Mouse (Mus musculus): ENCODE results near the gene Cd163.
"Not testable (repeated sequence)": the region's sequence is repeated elsewhere in the genome, so short reads cannot be mapped to it uniquely, and the experiment has no call there.

The Cd163 gene

DNA sequence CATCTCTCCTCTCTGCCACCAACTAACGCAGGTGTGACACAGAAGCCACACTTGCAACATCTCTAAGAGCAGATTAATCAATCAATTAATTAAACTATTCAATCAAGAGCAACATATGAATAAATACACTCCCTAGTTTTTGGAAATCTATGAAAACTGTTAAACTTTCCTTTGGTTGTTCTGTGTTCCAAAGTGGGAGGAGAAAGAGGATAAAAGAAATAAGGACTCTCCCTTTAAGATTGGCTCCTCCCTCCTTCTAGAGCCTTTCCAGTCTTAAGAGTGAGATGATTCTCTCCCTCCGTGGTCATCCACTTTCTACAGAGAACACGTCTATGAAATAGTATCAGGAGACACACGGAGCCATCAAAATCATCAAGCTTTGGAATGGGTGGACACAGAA lies at the start of gene Cd163:
TSS of gene Cd163 (plus strand) at position 301 of the 400 bp plus-strand sequence.
- DNase-seq (ENCODE audit: low spot score): no peak

DNA sequence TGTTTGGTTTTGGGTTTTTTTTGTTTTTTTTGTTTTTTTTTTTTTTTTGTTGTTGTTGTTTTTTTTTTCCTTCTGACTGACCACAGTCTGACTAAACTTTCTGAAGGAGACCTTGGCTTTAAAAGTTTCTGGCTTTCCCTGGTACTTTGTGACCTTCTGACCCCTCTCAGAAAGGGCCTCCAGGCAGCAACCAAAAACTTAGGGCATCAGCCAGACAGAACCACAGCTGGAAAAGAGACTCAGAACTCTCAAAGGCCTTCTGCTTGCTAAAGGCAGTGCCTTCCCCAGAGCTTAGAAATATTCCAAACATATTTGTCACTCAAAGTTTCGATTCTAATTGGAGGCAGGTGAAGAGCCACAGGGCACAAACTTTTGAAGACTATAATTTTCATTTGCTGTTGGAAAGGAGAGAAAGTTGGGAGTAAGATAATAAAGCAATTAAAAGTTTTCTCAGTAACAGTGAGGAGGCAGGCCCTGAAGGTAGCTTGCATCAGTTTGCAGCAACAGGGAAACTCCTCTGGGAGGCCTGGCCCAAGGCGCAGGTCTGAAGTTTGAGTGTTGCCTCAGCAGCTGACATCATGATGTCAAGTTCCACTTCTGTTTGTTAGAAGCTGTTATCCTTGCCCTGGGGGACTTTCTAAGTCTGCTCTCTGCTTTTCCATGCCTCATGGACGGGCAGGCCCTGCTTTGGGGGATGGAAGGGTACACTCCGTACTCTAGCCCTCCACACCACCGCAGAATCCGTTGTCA lies 48.6 kb upstream of the Cd163 start:
- no peak for DNase-seq (ENCODE audit: low spot score)

DNA sequence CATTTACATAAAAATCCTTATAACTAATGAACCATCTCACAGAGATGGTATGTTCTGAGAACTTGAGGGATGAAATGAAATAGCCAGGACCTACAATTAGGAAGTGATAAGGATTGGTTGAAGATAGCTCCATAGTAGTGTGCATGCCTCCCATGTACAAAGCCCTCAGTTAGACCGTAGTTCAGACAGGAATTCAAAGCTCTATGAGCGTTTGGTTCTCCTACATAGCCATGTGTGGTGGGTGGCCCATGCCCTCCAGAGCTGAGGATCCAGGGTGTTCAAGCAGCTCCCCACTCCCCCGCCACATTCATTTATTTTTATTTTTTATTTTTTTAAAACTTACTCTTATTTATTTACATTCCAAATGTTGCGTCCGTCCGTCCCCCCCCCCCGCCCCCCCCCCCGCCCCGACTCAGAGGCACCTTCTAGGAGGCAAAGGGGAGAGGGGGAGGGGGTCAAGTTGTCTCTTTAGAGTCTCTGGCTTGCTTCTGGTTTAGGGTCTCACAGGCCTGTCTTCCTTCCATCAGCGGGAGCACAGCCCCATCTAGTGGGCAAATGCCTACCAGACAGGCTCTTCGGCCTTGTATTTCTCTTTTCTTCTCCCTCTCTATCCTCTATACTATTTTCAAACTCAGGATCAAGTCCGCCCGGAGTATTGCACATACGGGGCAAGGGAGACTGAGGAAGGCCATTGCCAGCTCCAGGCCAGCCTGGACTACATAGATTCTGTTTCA lies 44.1 kb upstream of the Cd163 start:
- DNase-seq (ENCODE audit: low spot score): peak; percentile 38

DNA sequence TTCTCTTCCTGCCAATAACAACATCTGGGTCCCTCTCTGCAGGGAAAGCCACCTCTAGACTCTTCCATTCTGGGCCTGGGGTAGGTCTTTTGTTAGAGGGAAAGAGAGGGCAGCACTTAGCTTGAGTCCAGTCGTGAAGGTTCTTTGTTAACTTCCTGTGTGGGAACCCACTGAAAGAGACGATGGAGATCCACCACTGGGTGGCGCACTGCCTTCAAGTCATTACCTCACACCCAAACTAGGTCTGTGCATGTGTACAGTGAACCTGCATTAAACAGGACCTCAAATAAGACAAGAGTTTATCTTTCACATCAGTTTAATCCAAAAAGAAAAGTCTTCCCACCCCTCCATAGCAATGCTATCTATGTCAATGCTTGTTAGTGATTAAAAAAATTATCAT lies 41.8 kb upstream of the Cd163 start:
- peak; percentile 44 for DNase-seq (ENCODE audit: low spot score)

DNA sequence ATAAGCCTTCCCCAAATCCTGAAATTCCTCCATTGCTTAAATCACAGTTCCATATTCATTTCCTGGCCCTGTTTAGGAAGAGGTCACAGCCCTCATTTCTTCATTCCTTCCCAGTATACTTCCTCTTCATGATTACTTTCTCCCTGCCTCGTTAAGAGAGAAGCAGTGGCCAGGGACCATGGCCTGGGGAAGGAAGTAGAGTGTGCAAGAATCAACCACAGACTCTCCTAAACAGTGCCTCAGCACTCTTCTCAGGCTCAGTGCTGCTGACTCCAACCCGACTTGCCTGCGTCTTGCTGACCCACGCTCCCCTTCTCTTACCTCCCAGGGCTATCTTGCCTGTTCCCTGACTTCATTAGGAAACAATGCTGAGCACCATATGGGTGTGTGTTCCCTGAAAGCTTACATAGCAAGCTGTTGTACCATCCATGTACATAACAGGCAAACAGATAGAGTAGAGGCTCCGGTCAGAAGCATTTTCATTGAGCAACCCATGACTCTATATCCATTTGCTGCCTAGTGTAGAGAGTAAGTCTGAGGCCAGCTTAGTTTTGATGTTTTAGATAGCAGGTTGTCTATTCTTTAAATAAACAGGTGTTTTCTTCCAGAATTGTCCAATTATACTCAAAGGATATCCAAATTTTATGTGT lies 31.1 kb upstream of the Cd163 start:
- DNase-seq (ENCODE audit: low spot score): no peak

DNA sequence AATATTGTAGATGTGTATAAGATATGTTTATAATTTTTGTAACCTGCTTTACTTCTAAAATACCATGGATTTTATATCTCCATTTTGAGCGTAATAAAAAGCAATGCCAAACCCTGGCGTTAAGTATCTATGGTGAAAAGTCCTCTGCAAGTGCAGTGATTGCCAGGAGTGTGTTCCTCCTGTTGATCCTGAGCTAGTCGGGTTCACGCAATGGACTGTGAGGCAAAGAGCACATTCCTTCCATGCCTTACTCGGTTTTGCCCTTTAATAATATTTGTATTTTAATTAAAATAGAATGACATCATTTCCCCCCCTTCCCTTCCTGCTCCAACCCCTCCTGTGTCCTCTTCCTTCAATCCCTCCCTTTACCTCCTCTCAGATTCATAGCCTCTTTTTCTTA lies 26.8 kb upstream of the Cd163 start:
- DNase-seq (ENCODE audit: low spot score): no peak

DNA sequence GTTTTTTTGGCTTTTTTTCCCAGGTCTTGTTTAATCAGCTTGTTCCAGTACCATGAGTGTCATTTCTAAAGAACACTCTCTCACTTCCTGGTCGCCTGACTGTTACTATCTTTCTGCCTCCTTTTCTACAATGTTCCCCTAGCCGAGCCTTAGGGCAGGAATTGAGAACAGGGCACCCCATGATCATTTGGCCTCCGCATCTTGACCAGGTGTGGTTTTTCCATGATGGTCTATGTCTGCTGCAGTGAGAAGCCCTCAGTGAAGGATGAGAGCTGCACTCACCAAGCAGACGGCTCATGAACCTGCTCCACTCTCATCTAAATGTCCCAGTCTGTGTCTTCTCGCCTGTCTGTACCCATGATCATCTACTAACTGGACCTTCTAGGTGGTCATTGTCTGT lies 26.2 kb upstream of the Cd163 start:
- no peak for DNase-seq (ENCODE audit: low spot score)

DNA sequence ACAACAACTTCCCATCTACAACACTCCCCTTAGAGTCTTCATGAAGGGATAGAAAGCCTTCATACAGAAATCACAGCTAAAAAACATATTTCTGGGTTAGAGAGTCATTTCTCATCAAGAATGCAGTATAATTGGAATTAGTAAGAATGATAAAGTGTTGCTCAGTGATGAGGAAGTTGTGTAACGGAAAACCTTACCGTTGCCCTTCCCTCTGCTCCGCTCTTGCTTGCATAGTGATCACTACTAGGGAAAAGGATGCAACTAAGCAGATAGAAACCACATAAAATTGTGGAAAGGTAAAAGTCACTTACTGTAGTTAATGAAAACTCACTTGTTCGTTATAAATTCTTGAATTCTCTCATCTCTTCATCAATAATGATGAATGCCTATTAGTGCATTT lies 21.7 kb upstream of the Cd163 start:
- DNase-seq (ENCODE audit: low spot score): no peak

DNA sequence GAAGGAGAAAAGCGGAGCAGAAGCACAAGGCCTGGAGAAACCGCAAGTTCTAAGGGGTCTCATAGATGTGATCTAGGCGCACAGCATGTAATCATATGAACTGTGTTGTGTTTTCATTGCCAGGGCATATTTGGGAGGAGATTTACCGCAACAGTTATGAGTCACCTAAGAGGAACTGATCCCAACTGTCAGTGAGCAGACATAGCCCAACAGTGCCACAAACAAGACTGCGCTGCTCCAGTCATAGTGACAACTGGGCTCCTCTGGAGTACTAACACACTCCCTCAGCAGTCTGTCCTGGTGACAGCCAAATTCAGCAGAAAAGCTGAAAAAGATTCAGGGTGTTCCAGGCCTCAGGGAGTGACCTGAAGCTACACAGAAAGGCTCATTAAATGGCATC lies 7.1 kb upstream of the Cd163 start:
- not testable (repeated sequence) for DNase-seq (ENCODE audit: low spot score)

DNA sequence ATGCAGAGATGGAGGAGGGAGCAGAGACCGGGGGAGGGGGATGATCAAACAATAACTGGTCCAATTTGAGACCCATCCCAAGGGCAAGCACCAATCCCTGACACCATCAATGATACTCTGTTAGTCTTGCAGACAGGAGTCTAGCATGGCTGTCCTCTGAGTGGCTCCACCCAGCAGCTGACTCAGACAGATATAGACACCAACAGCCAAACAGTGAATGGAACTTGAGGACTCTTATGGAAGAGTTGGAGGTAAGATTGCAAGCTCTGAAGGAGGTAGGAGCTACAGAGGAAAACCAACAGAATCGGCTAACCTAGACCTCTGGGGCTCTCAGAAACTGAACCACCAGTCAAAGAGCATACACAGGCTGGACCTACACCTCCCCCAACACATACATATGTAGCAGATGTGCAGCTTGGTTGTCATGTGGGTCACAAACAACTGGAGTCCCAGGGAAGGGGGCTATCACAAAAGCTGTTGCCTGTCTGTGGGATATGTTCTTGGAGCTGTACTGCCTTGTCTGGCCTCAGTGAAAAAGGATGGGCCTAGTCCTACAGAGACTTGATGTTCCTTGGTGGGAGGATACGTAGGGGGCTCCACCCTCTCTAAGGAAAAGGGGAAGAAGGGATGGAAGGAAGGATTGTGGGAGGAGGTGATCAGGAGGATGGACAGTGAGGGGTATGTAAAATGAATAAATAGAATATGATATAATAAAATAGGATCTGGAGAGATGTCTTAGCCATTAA lies 2.8 kb upstream of the Cd163 start:
- no peak for DNase-seq (ENCODE audit: low spot score)

DNA sequence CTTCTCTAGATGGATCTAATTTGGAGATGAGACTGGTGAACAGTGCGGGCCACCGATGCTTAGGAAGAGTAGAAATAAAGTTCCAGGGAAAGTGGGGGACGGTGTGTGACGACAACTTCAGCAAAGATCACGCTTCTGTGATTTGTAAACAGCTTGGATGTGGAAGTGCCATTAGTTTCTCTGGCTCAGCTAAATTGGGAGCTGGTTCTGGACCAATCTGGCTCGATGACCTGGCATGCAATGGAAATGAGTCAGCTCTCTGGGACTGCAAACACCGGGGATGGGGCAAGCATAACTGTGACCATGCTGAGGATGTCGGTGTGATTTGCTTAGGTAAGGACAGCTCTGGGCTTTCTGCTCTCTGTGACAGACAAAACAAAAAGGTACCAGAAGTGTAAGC lies 4.5 kb downstream of the Cd163 start:
- DNase-seq (ENCODE audit: low spot score): no peak

DNA sequence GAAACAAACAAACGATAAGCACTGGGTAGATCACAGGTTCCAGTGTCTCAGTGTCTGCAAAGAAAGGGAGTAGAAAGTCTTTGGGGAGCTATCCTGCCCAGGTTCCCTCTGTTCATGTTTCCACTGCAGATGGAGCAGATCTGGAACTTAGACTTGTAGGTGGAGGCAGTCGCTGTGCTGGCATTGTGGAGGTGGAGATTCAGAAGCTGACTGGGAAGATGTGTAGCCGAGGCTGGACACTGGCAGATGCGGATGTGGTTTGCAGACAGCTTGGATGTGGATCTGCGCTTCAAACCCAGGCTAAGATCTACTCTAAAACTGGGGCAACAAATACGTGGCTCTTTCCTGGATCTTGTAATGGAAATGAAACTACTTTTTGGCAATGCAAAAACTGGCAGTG lies 7.8 kb downstream of the Cd163 start:
- no peak for DNase-seq (ENCODE audit: low spot score)

DNA sequence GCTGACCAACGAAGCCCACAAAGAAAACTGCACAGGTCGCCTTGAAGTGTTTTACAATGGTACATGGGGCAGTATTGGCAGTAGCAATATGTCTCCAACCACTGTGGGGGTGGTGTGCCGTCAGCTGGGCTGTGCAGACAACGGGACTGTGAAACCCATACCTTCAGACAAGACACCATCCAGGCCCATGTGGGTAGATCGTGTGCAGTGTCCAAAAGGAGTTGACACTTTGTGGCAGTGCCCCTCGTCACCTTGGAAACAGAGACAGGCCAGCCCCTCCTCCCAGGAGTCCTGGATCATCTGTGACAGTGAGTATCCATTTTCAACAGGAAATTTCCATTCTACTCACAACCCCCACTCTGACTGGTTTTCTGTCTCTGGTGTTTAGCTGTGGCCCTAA lies 15.9 kb downstream of the Cd163 start:
- DNase-seq (ENCODE audit: low spot score): no peak

DNA sequence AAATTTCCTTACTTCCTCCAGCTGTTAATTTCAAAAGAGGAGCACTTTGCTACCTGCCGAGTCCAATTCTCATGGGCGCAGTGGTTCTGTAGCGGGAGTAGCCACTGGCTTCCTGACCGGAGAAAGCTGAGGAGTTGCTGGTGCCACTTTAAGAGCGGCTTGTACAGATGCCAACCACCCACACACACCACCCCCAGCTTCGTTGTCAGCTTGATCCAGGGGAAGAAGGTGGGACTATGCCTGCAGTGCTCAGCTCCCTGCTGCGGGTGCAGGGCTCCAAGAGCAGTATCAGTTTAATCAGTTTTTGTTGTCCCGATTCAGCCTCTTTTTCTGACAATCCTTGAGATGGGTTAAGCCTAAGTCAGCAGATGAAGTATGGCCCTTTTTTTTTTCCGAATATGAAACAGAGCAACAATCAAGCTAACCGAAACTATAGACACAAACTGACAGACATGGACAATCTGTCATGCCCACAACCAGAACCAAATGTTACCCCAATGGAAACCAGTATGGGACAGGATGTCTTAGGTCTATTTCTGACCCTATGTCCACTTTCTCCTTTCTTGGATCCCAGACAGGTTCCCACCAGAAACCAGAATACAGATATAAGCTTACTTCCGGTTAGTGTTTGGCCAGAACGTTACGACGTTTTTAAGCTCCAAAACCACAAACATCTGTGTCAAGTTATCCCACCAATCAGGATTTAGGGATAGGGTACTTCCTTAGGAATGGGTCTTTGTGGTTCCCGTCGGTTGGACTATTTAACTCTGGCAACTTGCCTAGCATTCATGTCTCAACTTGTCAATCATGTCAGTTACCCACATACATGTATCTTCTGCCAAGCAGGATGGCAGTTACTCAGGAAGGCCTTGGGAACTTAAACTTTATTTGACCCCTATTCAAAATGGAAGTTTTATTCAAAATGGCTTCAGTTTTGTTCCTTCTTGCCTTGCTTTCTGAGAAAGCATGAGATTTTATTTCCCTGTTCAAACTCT lies 17.3 kb downstream of the Cd163 start:
- DNase-seq (ENCODE audit: low spot score): peak; percentile 3

DNA sequence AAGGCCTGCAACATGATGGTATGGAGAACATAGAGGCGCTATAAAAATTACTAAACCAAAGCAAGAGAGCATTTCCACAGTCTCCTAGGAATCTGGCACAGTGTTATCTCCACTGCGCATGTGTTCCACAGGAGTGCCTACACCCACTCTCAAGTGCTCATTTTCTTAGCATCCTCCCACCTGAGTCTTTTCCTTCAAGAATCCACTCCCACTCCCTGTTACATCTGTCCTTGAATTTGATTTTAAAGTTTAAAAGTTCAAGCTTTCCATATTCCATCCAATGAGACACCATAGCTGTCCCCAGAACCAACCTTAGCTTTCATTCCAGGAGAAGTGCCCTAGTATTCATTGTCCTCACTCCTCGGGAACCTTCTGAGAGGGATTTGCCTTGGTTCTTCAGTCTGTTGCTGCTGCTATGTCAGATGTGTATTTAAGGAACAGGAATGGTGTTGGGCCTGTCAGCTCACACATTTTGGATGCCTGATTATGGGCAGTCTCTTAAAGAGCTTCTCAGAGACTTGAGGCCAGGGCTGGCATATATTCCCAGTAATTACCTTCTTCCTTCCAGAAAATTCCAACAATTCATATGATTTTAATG lies 24.0 kb downstream of the Cd163 start:
- no peak for DNase-seq (ENCODE audit: low spot score)

DNA sequence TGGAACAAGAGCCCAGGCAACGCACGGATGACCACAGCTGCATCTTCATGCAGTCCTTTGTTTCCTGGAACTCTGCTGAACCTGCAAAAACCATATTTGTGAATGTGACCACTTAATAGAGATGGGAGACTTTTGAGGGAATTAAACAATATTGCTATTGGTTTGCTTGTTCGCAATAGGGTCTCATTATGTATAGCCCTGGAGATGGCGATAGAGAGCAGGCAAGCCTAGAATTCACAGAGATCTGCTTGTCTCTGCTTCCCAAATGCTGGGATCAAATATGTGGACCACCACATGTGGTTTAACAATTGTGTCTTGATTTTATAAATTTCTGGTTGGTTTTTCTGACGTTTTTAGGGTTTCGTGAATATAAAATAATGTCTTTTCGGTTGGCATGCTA lies 25.2 kb downstream of the Cd163 start:
- no peak for DNase-seq (ENCODE audit: low spot score)

DNA sequence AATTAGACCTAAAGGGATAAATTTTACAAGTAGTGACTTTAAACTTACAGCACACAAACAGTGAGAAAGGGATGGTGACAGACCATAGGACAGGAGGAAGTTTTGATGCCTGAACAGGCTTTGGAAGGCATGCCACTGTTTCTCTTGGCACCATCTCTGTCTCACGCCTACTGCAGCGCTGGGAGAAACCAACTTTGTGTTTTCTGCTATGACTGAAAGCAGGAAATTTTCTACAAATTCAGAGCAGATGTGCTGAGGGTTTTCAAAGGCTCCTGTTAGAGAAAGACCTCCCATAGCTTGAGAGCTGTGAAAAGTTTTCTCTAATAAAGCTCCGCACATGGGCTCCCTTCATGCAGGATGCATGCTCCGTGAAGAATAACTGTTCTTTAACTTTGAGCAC lies 40.6 kb downstream of the Cd163 start:
- DNase-seq (ENCODE audit: low spot score): no peak

DNA sequence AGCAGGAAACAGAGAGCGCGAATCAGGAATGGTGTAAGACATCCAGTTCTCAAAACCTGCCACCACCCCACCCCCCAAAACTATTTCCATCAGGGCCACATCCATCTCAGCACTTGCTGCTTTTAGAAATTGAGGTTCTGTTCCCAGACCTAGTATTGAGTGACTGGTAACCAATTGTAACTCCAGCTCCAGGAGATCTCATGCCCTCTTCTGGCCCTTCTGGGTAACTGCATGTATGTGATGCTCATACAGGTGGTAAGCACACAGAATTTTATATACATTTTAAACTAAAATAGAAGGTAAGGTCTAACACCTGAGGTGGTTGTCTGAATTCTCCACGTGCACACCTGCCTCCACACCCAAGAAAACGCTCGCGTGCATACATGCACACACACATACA lies 42.2 kb downstream of the Cd163 start:
- no peak for DNase-seq (ENCODE audit: low spot score)

DNA sequence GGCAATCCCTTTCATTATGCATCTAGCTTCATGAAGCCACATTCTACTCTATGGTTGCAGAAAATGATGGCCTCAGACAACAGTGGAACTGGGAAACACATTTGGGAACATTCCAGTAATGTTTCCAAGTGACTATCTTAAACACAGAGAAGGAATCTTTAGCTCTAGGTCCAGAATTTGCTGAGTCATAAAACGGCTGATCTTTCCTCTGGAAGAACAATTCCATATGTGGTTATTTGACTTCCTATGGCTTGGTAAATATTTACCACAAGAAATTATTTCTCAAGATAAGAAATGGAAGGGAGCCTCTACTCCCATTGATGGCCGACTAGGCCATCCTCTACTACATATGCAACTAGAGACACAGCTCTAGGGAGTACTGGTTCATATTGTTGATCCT lies 48.8 kb downstream of the Cd163 start:
- DNase-seq (ENCODE audit: low spot score): no peak

DNA sequence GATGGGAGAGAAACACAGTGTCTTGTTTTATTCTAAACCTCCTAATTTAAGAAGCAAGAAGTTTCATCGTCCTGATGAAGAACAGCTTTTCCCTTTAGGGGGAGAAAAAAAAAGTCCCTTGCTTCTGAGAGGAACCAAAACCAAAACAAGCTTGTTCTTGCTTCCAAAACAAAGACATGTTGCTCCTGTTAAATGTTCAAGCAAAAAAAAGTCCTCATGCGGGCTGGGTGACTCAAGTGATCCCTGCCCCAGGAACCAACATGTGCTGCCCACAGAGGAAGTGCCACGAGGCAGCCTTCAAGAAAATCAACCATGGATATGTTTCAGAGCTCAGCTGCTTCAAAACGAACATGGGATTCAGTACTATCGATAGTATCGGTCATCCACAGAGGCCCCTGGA lies 54.5 kb downstream of the Cd163 start:
- DNase-seq (ENCODE audit: low spot score): no peak

DNA sequence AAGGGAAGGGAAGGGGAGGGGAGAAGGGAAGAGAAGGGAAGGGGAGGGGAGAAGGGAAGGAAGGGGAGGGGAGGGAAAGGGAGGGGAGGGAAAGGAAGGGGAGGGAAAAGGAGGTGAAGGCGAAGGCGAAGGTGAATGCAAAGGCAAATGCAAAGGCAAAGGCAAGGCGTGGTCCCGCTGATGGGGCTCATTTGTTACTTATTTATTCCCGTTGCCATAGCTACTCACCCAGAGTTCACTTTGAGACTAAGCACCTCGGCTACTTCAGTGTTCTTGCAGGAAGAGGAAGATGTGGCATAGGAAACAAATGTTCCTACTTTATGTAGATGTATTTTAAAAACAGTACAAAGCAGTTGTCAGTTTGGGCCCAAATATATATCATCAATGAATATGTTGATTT lies 56.1 kb downstream of the Cd163 start:
- DNase-seq (ENCODE audit: low spot score): no peak

Data from layer of hippocampus, adult 9-10 months (tissue).